Mouse (Mus musculus): ENCODE measurements around the gene Upk3bl.
A peak's percentile ranks its signal among the peaks of the same experiment; 100 is the strongest.
"Not testable (repeated sequence)": the region's sequence is repeated elsewhere in the genome, so short reads cannot be mapped to it uniquely, and the experiment has no call there.

Gene Upk3bl

DNA sequence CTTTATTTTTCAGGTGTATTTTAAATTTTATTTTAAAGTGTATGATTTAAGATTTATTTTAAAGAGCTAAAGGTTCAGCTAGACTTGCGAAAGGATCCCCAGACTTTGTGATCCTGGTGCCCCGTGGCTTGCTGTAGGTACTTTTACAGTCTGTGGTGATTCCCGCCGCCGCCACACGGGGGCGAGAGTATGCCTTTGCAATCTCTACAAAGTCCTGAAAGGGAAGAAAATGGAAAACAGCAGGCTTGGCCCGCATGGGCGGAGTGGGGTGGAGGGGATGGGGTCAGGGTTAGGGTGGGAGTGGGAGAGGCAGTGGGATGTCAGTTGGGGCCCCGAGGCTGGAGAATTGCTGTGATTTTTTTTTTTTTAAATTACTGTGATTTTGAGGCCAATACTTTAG lies 8.3 kb upstream of the Upk3bl start:
- DNase-seq (ENCODE audit: extremely low spot score, low spot score) = peak; percentile 94

DNA sequence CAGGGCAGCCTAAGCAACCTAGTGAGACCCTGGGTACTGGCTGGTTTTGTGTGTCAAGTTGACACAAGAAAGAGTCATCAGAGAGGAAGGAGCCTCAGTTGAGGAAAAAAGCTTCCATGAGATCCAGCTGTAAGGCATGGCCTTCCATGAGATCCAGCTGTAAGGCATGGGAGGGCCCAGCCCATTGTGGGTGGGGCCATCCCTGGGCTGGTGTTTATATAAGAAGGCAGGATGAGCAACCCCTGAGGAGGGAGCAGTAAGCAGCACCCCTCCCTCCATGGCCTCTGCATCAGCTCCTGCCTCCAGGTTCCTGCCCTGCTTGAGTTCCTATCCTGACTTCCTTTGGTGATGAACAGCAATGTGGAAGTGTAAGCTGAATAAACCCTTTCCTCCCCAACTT lies 5.8 kb upstream of the Upk3bl start:
- not testable (repeated sequence) for DNase-seq (ENCODE audit: extremely low spot score, low spot score)

DNA sequence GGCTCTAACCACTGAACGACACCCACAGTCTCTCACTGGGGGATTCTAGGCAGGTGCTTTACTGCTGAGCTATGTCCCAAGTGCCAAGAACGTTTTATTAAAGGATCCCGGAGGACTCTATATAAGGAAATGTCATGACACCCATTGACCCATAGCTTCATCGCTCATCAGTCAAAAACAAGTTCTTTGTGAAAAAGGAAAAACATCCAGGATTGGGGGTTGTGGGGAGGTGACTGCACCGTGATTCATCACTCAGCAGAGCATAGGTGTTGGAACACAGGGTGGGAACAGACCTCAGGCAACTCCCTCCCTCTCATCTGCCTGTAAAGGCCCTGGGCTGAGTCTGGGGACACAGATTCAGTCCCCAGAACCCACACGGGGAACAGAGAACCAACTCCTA lies 4.4 kb upstream of the Upk3bl start:
- DNase-seq (ENCODE audit: extremely low spot score, low spot score) = peak; percentile 31

DNA sequence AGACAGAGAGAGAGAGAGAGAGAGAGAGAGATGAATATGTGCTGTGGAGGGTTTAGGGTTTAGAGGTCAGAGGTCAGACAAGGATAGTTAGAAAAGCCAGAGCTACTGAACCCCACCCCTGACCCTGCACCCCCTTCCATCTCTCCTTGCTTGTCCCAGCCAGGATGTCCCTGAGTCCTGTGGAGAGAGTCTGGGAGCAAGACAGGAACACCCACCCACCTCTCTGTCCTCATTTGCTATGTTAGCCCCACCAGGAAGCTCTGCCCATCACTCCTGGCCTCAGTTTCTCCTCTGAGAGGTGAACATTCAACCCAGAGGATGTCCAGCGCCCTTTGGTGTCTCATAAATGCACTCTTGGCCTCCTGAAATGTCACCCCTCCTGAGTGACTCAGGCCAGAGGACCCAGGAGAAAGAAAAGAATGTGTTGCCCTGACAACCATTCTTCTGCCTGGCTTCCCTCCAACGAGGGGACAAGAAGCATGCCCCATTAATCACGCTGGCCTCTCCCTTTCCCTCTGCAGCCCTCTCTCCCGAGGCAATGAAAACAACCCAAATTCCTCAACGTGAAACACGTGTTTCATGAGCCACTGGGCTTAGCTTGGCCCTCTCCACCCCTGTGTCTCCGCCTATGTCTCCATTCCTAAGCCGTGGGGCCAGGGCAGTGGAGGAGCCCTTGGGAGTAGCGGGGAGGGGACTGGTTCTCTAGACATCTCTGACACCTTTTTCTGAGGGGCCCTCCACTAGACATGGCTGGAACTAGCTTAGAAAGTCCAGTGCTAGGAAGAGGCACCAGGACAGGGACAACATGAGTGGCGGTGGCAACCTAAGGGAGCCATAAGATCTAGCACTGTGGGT lies 2.8 kb upstream of the Upk3bl start:
- peak; percentile 82 for DNase-seq (ENCODE audit: extremely low spot score, low spot score)

DNA sequence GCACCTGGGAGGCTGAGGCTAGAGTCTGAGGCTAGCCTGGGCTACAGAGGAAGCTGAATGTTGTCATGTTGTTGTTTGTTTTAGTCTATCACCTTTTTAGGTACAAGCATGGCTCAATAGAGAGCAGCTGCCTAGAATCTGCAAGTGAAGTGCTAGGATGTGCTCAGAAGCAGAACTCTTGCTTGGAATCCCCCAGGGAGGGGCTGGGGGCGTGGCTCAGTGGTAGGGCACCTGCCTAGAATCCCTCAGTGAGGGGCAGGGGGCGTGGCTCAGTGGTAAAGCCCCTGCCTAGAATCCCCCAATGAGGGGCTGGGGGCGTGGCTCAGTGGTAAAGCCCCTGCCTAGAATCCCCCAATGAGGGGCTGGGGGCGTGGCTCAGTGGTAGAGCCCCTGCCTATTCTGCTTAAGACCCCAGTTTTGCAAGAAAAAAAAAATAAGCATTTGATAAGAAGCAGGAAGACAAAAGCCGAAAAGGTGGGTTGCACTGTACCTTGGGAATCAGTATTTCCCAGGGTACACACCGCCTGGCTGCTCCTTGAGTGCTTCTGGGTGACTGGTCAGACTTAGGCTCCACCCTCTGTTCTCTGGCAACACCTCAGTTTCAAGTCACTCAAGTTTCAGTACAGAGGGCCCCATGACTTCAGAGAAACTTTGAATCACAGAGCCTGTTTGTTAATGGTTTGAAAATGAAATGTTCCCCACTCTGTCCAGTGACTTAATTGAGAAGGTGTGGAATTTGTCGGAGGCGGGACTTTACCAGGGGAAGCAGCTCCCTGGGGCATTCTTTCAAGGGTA lies 1.2 kb upstream of the Upk3bl start:
- no peak for DNase-seq (ENCODE audit: extremely low spot score, low spot score)

DNA sequence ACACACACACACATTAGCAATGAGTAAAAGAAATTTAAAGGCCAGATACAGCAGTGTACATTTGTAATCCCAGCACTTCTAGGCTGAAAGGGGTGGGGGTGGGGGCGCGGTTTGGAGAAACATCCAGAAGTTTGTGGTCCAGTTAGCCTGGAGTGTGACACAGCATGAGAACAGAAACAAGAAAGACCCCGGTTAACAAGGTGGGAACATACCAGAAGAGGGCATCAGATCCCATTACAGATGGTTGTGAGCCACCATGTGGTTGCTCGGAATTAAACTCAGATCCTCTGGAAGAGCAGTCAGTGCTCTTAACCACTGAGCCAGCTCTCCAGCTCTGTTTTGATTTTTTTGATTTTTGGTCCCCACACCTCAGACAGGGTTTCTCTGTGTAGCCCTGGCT lies 1.8 kb downstream of the Upk3bl start:
- no peak for DNase-seq (ENCODE audit: extremely low spot score, low spot score)

DNA sequence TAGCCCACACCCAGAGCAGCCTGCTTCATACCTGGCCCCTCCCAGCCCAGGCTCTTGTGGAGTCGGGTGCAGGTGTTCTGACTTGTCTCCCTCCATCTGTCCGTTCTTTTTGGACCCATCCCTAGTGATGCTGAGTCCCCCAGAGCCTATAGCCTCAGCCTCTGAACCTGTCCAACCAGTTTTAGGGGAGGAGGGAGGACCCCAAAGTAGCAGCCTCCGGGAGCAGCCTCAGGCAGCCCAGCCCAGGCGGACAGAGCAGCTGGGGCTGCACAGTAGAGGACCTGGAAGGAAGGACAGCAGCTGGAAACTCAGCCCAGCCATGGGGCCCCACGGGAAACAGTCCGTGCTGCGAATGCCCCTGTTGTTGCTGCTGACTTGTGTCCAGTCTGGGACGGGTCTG lies 2.8 kb downstream of the Upk3bl start:
- DNase-seq (ENCODE audit: extremely low spot score, low spot score) = no peak

DNA sequence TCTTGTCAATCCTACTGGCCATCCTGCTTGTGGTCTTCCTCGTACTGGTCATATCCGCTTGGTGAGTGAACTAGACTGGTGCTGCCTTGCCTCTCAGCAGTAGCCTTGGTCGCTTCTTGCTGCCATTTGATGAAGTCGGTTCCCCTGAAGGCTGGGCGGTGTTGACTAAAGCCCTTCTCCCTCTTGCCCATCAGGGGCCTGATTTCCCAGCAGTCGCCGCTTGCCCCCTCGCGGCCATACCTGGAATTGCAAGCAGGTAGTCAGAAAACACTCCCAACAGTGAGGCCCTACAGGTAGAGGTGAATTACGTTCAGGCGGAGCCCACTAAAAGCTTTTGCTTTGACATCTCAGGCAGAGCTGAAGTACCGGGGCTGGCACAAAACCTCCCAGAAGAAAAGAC lies 7.3 kb downstream of the Upk3bl start:
- peak; percentile 88 for DNase-seq (ENCODE audit: extremely low spot score, low spot score)

DNA sequence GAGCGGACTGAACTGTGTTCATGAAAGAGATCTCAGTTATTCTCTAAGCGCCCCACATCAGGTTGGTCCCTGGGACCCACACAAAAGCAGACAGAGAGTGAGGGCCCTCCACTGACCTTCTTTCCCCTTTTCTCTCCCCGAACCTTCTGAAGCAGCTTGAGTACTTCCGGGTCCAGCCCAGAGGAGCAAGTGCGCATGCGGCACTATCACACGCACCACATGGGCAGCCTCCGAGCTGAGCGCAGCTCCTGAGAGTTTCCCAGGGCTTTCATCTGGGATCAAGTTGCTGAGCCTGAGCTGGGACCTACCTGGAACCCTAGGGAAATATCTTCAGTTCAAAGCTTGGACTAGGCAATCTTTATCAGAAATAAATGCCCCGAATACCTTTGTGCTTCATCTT lies 9.6 kb downstream of the Upk3bl start:
- DNase-seq (ENCODE audit: extremely low spot score, low spot score) = no peak

DNA sequence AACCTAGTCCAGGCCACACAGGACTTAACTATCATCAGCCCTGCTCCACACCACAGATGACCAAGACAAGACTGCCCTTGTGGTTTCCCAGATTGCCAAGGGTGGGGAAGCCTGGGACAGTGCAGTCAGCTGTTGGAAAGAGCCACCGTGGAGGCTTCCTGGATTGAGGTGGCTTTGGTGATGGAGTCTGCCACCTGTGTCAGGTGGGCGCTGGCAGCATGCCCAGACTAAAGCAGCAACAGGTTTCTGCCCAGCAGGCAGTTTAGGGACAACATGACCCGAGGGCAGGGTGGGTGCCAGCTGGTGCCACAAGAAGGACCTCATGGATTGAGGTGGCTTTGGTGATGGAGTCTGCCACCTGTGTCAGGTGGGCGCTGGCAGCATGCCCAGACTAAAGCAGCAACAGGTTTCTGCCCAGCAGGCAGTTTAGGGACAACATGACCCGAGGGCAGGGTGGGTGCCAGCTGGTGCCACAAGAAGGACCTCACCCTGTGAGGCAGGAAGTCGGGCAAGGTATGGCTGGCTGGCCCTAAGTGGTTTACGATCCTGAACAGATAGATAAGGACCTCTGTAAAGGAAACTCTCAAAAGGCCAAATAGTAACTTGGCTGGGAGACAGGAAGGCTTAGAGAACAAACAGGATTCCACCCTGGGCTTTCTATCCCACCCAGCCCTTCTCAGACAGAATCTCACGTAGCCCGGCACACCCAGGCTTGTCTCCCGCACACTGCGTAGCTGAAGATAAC lies 12.3 kb downstream of the Upk3bl start:
- DNase-seq (ENCODE audit: extremely low spot score, low spot score) = not testable (repeated sequence)

DNA sequence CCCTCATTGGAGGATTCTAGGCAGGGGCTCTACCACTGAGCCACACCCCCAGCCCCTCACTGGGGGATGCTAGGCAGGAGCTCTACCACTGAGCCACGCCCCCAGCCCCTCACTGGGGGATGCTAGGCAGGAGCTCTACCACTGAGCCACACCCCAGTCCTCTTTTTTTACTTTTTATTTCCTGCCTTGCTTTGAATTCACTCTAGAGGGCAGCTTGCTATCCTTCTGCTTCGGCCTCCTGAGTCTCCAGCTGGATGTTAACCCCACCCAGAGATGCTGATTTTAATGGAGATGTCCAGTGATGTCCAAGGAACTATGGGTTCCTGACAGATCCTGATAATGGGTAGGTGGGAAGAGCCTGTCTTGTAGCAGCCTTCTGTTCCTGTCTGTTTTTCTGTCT lies 15.1 kb downstream of the Upk3bl start:
- no peak for DNase-seq (ENCODE audit: extremely low spot score, low spot score)

DNA sequence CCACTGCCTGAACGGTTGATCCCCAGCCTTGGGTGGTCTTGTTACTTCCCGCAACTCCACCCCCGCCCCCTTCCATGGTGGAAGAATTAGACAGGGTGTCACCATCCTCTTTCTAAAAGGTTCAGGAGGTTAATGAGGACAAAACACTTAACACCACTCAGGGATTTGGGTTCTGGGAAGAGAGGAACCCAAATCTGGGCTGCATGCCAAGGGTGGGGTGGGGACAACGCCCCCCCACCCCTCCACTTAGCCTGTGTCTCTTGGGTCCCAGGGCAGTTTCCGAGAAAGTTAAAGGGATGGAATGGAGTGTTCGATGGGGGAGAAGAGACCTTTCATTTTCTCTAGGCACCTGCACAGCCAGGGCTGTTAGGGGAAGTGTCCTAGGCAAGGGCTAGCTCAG lies 18.8 kb downstream of the Upk3bl start:
- no peak for DNase-seq (ENCODE audit: extremely low spot score, low spot score)

DNA sequence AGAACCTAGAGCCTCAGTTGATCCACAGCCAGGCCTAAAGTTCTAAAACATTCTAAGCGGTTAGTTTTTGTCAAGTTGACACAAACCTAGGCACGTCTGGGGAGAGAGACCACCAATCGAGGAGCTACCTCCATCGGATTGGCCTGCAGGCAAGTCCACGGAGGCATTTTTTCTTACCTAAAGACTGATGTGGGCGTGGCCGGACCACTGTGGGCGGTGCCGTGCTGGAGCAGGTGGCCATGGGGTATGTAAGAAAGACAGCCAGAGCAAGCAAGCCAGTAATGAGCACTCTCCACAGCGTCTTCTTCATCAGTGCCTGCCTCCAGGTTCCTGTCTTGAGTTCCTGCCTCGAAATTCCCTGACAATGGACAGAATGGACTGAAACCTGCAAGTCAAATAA lies 19.2 kb downstream of the Upk3bl start:
- no peak for DNase-seq (ENCODE audit: extremely low spot score, low spot score)

DNA sequence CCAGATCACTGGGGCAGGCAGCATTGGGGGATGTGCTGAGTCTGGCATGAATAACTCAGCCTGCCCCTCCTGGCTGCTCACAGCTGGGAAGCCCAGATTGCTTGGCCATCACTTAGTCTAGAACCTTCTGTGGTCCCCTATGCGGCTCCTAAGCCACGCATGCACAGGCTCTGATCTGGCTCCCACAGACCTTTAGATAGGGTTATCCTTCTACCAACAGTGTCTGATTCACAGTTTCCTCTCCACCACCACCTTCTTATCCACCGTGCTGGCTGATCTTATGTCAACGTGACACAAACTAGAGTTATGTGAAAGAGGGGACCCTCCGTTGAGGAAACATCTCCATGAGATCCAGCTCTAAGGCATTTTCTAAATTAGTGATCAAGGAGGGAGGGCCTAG lies 20.8 kb downstream of the Upk3bl start:
- DNase-seq (ENCODE audit: extremely low spot score, low spot score) = no peak

DNA sequence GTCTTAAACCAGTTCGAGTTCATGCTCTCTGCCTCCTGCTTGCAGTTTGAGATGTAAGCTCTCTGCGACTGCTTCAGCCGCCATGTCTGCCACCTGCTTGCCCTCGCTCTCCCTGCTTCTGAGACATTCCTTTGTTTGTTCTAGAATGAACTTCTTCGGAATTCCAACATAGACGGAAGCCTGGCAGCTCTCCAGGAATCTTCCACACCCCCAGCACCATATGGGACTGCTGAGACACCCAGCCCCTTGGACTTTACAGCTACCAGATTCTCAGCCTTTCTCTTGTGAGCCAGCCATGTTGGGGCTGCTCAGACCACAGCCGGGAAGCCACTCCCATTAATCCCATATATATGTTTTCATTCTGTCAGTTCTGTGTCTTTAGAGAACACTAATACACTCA lies 22.0 kb downstream of the Upk3bl start:
- no peak for DNase-seq (ENCODE audit: extremely low spot score, low spot score)

DNA sequence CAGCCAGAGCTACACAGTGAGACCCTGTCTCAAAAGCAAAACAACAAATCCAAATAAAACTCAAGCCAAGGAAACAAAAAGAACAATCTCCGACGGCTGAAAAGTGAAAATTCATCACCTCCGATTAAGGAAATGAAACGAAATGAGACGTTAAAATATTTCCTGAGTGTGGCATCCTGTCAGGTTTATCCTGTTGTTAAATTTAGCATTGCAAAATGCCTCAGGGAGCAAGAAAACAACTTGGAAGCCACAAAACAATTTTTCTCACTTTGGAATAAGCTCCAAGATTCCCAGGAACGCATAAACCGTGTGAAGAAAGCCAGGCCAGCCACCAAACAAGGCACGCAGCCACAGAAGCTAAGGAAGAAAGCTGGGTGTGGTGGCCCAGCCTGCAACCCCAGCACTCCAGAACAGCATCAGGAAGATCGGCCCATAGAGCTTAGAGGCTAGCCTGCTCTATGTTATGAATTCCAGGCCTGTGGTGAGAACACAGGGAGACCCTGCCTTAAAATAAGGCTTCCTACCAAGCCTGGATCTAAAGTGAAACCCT lies 22.8 kb downstream of the Upk3bl start:
- no peak for DNase-seq (ENCODE audit: extremely low spot score, low spot score)

DNA sequence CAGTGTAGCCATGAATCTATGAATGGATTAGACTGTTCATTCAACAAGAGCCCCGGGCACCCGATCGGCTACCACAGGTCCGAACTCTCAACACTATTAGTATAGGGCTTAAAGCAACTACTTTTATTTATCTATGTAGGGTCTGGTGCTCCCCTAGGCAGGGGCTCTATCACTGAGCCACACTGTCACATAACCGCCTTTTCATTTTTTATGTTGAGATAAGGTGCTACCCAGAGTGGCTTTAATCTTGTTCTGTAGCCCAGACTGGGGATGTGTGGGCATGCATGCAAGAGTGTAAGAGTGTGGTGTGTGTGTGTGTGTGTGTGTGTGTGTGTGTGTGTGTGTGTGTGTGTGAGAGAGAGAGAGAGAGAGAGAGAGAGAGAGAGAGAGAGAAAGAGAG lies 23.8 kb downstream of the Upk3bl start:
- DNase-seq (ENCODE audit: extremely low spot score, low spot score) = no peak

DNA sequence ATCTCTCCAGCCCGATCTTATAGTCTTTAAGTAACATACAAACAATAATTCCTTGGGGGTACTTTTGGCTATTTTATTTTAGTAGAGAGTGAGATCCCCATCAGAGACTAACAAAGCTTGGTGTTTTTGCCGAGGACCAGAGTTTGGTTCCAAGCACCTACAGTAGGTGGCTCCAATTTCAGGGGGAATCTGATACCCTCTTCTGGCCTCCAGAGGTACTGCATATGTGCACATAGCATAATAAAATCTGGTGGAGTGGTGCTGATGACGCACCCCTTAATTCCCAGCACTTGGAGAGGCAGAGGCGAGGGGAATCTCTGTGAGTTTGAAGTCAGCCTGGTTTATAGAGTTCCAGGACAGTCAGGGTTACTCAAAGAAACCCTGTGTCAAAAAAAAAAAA lies 28.1 kb downstream of the Upk3bl start:
- no peak for DNase-seq (ENCODE audit: extremely low spot score, low spot score)

DNA sequence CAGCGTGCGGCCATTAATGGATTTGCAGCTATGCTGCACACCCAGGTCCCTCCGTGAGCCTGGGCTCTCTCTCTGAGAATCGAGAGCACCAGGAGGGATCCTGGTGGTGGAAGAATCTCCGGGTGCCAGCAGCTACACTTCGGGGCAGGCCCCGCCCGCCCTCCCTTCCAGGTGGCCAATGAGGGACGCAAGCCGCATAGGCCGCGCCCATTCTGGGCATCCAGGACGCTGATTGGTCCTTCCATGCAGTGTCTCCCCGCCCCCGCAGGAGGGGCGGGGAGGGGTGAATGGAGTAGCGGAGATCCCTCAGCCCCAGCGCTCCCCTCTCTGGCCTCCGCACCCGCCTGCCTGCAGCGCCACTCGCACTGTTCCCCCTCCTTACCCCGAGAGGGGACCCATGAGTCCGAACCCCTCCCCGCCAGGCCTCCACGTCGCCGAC lies 29.4 kb downstream of the Upk3bl start, which contains the start of gene Rasa4:
Gene Rasa4 (plus strand): TSS at position 248 of the 439 bp plus-strand sequence.
- DNase-seq (ENCODE audit: extremely low spot score, low spot score) = peak; percentile 89

DNA sequence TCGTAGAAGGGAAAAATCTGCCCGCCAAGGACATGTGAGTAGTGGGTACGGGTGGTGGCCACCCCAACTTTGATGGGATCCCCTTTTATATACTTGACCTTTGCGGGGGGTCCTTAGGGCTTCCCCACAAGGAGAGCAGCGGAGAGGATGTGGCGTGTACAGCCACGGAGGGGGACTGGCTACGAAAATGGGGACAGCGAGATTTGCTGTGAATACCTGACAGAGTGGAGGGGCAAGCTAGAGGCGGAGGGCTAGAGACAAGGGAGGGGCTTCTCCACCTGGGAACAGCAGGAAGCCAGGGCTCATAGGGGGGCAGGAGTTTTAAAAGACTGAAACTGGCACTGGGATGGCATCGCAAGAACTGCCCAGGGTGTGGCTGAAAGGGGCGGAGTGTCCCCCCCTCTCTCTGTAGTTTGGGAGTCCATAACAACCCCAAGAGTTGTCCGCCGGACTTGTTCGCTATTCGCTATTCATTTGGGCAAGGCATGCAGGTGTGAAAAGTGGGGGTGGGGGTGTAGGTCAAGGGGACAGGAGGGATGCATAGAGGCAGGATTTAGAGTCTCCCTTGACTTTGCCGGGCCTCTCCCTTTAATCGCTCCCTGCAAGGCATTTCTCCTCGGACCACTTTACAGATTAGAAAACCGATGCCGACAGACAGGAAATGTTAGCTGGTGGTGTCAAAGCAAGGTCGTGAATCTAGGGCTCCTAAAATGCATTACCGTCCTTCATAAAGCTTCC lies 30.0 kb downstream of the Upk3bl start:
- DNase-seq (ENCODE audit: extremely low spot score, low spot score) = no peak
